Mouse (Mus musculus) intestine, embryonic 15.5 days (tissue): Measurements from ENCODE around the gene Hoxa11. TPM values are rescaled to one million over a fixed set of nuclear protein-coding genes. Genes with fewer than 3 reads are reported as not detected.

ENCODE experiments used
- ATAC-seq: fragments of 200-750 bp; cut with Nextera tagmentation; 2 replicates; pipeline ENCODE4 v1.8.0; 2017; ENCODE audit warnings: moderate TSS enrichment, moderate library complexity
- H3K27ac ChIP-seq: fragments of 300-500 bp; sonication (generic); 2 replicates; pipeline ENCODE4 v1.5.1; 2015; ENCODE audit warnings: mild to moderate bottlenecking, inconsistent platforms
- H3K27me3 ChIP-seq: fragments of 300-500 bp; sonication (generic); replicated peaks from 2 replicates; pipeline ENCODE4 v1.6.1; 2015; ENCODE audit warnings: inconsistent platforms
- H3K36me3 ChIP-seq: fragments of 300-500 bp; sonication (generic); 2 replicates; pipeline ENCODE4 v1.6.1; 2015; ENCODE audit warnings: inconsistent platforms
- H3K4me1 ChIP-seq: fragments of 300-500 bp; sonication (generic); replicated peaks from 2 replicates; pipeline ENCODE4 v1.6.1; 2015; ENCODE audit warnings: inconsistent platforms
- H3K4me2 ChIP-seq: fragments of 300-500 bp; sonication (generic); replicated peaks from 2 replicates; pipeline ENCODE4 v1.6.1; 2015; ENCODE audit warnings: mild to moderate bottlenecking, inconsistent platforms
- H3K4me3 ChIP-seq: fragments of 300-500 bp; sonication (generic); replicated peaks from 2 replicates; pipeline ENCODE4 v1.5.1; 2015; ENCODE audit warnings: inconsistent platforms
- H3K9ac ChIP-seq: fragments of 300-500 bp; sonication (generic); 2 replicates; pipeline ENCODE4 v1.6.1; 2015; ENCODE audit warnings: inconsistent platforms
- H3K9me3 ChIP-seq: fragments of 300-500 bp; sonication (generic); 2 replicates; pipeline ENCODE4 v1.6.1; 2016; ENCODE audit warnings: inconsistent platforms
- WGBS: fragments of 180-500 bp; shearing (Covaris S2); methylation state at CpG from one replicate; pipeline ENCODE4 v1.1.7; 2015; 5-methylcytosine and 5-hydroxymethylcytosine counted together
- polyA plus RNA-seq: library from polyadenylated mRNA; unstranded; fragments of >200 nt; fragmentation: Nextera tagmentation; extraction: Ambion mirVana; gene quantifications from 2 replicates; pipeline ENCODE4 v1.2.1, GENCODE M21; 2015

Gene Hoxa11
- polyA plus RNA-seq, 1 experiment from 2014 or later = 3.3 TPM

DNA sequence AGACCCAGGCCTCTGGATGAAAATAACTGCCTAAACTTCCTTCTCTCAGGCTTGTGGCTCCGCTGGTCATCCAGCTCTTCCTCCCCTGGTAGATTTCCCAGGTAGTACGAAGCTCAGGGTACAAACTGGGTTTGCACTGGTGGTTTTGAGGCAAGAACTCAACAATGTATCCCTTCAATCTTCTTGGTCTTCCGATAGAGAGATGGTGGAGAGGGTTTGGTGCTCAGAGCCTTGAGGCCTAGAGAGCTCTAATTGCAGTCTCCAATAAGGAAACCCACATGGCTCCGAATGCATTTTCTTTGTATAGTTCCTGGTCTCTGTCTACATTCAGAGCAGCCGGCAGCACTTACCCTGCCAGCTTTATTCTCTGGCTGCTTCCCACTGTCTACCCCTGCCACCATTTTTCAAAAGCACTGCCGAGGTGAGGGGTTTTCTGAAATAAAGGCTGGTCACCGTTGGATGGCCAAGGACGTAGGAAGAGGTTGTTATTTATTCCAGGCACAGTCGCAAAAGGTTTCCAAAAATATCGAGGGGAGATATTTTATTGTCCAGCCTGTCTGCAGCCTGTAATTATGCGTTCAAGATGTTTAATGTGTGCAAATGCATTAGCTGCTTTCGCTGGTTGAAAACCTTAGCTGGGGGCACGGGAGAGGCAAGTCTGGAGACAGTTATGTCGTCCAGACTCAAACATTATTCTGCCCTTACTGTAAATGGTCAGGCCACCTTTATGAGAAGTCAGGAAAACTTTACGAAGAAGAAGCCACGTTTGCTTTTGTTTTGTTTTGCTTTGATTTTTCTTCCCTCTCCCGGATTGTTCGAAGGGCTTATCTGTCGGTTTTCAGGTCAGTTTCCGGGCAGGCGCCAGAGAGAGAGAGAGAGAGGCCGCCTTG, 27.4 kb upstream of the Hoxa11 start:
- ATAC-seq = no peak
- 25% methylated on average over 22 of the region's 22 CpGs for WGBS
- H3K4me2 ChIP-seq = peak overlapping the region; percentile 28

DNA sequence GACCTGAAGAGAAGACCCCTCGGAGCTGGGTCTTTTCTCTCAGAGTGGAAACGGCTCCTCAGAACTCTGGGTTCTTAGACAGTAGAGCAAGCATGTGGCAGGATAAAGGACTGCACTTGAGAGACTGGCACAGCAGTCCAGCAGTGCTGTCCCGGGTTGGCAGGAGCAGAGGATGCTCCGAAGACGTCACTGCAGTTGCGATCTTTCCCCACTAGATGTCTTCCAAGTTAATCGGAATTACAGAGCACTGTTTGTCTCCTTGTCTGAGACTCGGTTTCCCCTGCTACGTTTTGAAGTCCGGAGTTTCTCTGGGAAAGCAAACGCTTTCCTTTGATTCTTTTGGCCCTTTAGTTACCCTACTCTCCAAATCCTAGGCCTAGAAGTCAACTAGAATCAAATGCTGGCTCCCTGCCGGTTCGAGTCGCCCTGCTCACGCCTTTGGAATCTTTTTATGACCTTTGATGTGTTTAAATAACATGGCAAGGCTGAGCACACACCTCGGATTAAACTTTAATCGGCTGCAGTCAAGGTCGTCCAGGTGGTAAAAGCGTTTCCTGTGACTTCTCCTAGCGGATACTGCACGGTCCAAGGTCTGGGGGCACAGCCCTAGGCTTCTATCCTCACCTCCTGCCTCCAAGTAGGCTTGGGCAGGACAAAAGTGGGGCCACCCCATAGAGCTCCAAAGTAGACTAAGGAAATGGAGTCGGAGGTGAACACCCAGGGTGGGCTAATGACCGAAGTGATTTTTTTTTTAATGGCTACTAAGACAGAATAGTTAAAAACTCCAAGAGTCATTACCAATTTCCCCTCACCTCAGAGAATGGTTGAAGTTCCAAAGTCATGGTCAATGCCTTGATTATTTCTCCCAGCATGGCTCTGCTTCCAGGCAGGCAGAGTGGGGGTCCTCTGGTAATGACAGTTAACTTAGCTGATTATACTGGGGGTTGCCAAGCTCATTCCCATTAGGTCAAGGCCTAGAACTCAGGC, 25.2 kb upstream of the Hoxa11 start:
- ATAC-seq = peak; percentile 79
- WGBS = 6% methylated on average over 23 of the region's 23 CpGs

More for the DNA sequence above, 27.4 kb upstream of the Hoxa11 start:
- Histone ChIP-seq H3K4me3 (no peak overlapping the region), H3K36me3 (no peaks in the 10 kb centered on the region), H3K9me3 (no peaks in the 10 kb centered on the region), H3K4me1 (0 out of 2 replicates have a peak, but pooled peaks cover 12% of the 10 kb centered on the region), H3K27me3 (peaks cover 94% of the 10 kb centered on the region), H3K27ac (no peak overlapping the region), H3K9ac (no peak overlapping the region)

DNA sequence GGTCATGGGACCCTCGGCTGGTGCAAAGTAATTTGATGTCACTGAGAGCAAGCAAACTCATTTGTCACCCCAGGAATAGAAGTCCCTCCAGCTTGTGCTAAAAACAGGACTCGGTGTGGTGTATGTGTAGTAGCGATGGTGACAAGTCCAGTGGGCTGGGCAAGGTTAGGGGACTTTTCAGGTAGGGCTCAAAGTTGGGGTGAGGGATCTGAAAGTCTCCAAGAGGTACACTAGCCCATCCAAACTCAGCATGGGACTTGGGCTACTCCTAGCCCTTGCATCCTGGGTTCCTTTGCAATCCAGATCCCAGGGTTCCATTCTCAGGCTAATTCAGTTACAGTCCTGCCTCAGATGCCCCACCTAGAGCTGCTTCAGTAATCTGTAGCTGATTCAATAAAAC, 23.1 kb upstream of the Hoxa11 start:
- peaks cover 92% of the 10 kb centered on the region for H3K27me3 ChIP-seq
- H3K4me2 ChIP-seq = no peak overlapping the region
- H3K36me3 ChIP-seq = no peaks in the 10 kb centered on the region
- H3K9ac ChIP-seq = no peak overlapping the region
- WGBS = 11% methylated on average over 3 of the region's 3 CpGs
- H3K9me3 ChIP-seq = no peaks in the 10 kb centered on the region
- no peak overlapping the region for H3K4me3 ChIP-seq
- ATAC-seq = no peak
- H3K4me1 ChIP-seq = 0 out of 2 replicates have a peak, but pooled peaks cover 7% of the 10 kb centered on the region
- H3K27ac ChIP-seq = no peak overlapping the region

More for the DNA sequence above, 25.2 kb upstream of the Hoxa11 start:
- Histone ChIP-seq H3K4me1 (0 out of 2 replicates have a peak, but pooled peaks cover 12% of the 10 kb centered on the region), H3K9ac (no peak overlapping the region), H3K27me3 (peaks cover 91% of the 10 kb centered on the region), H3K27ac (no peak overlapping the region), H3K4me2 (0 out of 2 replicates have a peak overlapping the region, but pooled peaks have one; percentile 12), H3K4me3 (no peak overlapping the region), H3K9me3 (no peaks in the 10 kb centered on the region), H3K36me3 (no peaks in the 10 kb centered on the region)

DNA sequence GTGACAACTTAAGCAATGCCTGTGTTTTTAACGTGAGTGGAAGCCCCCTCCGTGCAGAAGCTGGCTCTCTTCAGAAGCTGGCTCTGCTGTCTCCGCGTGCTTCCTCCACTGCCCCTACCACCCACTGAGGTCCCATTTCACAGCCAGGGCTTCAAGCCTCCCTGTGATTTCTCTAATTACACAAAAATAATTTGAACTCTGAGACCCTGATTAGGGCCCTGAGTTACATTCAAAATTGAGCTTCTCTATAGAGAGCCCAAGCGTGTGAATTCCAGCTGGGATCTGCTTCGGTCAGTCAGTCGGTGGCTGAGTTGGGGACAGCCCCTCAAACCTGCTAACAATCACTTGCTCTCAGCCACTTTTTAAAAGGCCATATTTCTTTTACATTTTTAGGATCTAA, 22.7 kb upstream of the Hoxa11 start:
- H3K9ac ChIP-seq = no peak overlapping the region
- H3K36me3 ChIP-seq = no peaks in the 10 kb centered on the region
- no peak overlapping the region for H3K27ac ChIP-seq
- H3K4me3 ChIP-seq = no peak overlapping the region
- no peak for ATAC-seq
- H3K9me3 ChIP-seq = no peaks in the 10 kb centered on the region
- peaks cover 92% of the 10 kb centered on the region for H3K27me3 ChIP-seq
- H3K4me2 ChIP-seq = no peak overlapping the region
- 15% methylated on average over 7 of the region's 7 CpGs for WGBS
- 0 out of 2 replicates have a peak, but pooled peaks cover 3% of the 10 kb centered on the region for H3K4me1 ChIP-seq

DNA sequence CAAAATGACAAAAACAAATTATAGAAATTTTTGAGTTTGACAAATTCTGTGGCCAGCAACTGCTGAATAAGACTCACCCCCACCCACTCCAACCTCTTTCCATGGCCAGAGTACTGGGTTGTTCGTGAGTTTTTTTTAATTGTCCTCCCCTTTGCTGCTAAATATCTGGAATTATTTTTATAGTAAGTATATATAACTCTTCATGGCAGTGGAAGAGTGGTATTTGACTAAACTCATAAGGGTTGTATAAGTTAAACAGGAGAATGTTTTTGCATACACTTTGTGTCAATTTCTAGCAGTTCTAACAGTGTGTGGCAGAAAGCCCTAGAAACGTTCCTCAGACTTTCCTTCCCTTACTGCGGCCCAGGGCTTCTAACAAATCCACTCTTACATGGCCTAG, 22.1 kb upstream of the Hoxa11 start:
- 18% methylated on average over 3 of the region's 3 CpGs for WGBS
- H3K27me3 ChIP-seq = peaks cover 91% of the 10 kb centered on the region

DNA sequence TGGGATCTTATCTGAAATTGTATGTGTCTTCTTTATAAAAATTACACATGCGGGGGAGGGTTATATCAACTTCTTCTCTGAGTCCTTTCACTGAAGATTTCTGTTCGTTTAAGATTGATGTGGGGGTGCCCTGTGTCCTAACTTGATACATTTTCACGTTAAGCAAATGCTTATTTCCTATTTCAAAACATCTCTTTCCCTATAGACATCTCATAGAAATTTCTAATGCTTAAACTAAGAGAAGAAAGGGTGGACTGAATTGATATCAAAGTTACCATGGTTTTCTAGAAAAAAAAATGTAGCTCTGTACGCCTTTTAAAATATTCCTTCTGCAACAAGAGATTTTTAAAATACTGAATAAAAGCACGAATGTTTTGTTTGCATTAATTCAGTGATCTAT, 21.6 kb upstream of the Hoxa11 start:
- peaks cover 91% of the 10 kb centered on the region for H3K27me3 ChIP-seq
- WGBS = 21% methylated on average over 5 of the region's 5 CpGs

More for the DNA sequence above, 22.1 kb upstream of the Hoxa11 start:
- Histone ChIP-seq H3K4me1 (no peaks in the 10 kb centered on the region), H3K4me3 (no peak overlapping the region), H3K4me2 (no peak overlapping the region), H3K9me3 (no peaks in the 10 kb centered on the region), H3K9ac (no peak overlapping the region), H3K27ac (no peak overlapping the region), H3K36me3 (no peaks in the 10 kb centered on the region)
- no peak for ATAC-seq

DNA sequence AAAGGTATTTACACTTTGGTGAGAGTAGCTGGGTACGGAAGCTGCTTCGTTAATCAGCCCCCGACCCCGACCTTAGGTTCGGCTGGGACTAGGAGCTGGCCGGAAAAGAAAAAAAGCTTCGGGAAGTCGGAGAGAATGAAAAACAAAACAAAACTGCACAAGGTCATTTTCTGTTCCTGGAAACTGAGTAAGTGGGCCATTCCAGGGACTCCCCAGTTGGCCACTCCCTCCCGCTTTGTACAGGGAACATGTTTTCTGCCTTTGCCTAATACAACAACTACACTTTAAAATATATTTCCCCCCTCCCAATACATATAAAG, 21.0 kb upstream of the Hoxa11 start:
- Histone ChIP-seq H3K27me3 (peaks cover 94% of the 10 kb centered on the region), H3K9me3 (no peaks in the 10 kb centered on the region), H3K4me2 (no peak overlapping the region), H3K36me3 (no peaks in the 10 kb centered on the region), H3K9ac (no peak overlapping the region), H3K4me1 (no peaks in the 10 kb centered on the region), H3K27ac (no peak overlapping the region), H3K4me3 (no peak overlapping the region)
- 2% methylated on average over 9 of the region's 9 CpGs for WGBS
- no peak for ATAC-seq

More for the DNA sequence above, 21.6 kb upstream of the Hoxa11 start:
- Histone ChIP-seq H3K27ac (no peak overlapping the region), H3K9me3 (no peaks in the 10 kb centered on the region), H3K9ac (no peak overlapping the region), H3K4me2 (no peak overlapping the region), H3K4me3 (no peak overlapping the region), H3K4me1 (no peaks in the 10 kb centered on the region), H3K36me3 (no peaks in the 10 kb centered on the region)
- no peak for ATAC-seq

DNA sequence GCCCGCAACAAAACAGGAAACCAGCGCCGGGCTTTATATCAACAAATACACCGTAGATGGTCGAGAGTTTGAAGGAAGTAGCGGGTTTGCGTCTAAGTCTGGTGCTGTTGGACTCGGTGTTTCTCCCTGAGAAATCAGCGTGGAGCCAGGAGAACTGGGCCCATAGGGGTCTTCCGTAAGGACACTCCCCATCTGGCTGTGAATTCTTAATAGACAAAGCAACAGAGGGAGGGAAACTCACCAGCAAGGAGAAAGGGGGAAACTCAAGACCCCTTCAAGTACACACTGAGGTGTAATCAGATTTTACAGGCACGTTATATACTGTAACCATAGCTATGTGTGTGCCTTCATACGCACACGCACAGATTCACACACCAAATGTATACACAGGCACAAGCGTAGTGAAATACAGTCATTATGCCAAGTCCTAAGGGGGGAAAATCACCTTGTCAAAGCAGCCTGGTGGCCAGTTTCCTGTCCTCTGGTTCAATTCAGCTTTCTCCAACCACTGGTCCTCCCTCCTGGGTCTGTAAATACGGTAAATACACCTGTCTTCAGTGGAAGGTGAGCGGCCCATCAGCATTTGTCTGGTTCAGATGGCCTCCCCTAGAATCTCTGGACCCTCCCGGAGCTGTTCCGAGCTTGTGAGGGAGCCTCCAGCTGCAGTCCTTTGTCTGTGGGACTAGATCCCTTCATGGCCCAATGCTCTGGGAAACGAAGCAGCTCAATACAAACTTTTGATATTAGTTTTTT, 20.5 kb upstream of the Hoxa11 start:
- Histone ChIP-seq H3K27ac (no peak overlapping the region), H3K4me2 (no peak overlapping the region), H3K27me3 (peaks cover 93% of the 10 kb centered on the region), H3K9me3 (no peaks in the 10 kb centered on the region), H3K9ac (no peak overlapping the region), H3K36me3 (no peaks in the 10 kb centered on the region), H3K4me3 (no peak overlapping the region), H3K4me1 (no peaks in the 10 kb centered on the region)
- 3% methylated on average over 19 of the region's 19 CpGs for WGBS
- ATAC-seq = no peak

DNA sequence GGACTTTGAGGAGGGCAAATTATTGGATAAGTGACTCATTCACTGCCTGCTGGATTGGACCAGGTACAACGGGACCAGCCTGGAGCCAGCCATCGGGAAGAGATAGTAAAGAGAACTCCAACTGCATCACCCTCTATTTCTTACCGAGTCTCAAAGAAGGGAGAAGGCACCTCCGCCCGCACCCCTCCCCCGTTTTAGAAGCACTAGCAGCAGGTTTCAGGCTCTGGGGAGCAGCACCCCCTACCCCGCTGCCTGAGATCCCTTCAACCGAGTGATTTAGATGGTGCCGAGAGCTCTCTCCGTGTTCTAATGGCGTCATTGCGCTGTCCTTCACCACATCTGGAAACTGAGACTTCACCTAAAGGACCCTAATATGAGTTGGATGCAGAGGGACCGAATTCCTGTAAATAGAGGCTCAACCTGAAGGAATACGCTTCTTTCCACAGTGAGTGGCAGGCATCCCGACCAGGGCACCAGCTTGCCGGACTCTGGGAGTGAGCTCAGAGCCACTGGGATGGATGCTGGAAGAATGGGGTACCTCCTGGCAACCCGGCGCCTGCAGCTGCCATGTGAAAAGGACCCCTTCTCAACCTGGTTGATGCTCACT, 19.8 kb upstream of the Hoxa11 start:
- no peak for ATAC-seq
- Histone ChIP-seq H3K9me3 (no peaks in the 10 kb centered on the region), H3K36me3 (no peaks in the 10 kb centered on the region), H3K27me3 (peaks cover 92% of the 10 kb centered on the region), H3K27ac (no peak overlapping the region), H3K4me3 (no peak overlapping the region), H3K9ac (no peak overlapping the region), H3K4me2 (no peak overlapping the region), H3K4me1 (peaks cover 6% of the 10 kb centered on the region)
- WGBS = 4% methylated on average over 18 of the region's 18 CpGs

DNA sequence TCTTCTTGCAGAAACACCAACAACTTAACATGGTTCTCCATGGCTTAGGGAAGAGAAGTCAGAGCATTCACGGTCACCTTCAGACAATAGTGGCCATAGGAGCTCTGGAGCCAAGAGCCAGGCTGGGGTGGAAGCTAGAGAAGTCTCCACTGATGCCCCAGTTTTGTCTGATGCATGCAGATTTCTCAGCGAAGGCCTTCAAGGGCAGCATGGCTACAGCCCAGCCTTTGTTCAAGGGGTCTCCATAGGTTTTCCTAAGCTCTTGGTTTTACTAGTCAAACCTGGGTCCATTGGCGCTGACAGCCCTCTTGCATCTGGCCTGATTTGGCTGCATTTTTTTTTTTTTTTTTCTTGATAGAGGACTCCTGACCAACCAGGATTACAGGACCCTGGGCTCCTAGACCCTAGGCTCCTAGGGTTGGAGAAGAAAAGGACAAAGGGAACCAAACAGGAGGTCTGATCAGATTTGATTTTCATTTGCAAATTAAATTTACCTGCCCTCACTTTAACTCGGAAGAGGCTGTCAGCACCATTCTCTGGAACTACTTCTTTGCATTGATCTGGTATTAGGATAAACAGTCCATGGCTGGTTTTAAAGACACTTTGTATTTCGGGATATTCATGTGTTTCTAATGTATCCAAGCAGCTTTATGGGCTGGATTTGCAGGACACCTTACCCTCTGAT, 18.6 kb upstream of the Hoxa11 start:
- Histone ChIP-seq H3K4me2 (no peak overlapping the region), H3K4me1 (peaks cover 13% of the 10 kb centered on the region), H3K4me3 (no peak overlapping the region), H3K9me3 (no peaks in the 10 kb centered on the region), H3K27me3 (peaks cover 92% of the 10 kb centered on the region), H3K27ac (no peak overlapping the region), H3K9ac (no peak overlapping the region), H3K36me3 (no peaks in the 10 kb centered on the region)
- 10% methylated on average over 5 of the region's 5 CpGs for WGBS
- no peak for ATAC-seq

DNA sequence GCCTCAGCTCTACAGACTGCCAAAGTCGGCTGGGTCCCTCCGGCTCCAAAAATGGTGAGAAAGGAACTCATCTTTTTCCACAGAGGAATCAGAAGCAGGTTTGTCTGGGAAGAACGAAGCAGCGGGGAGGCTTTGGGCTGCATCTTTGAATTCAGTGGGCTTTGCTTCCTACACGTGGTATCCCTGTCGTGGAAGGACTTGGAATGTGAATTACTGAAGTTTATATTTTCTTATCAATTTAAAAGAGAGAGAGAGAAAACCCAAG, 17.6 kb upstream of the Hoxa11 start:
- Histone ChIP-seq H3K36me3 (no peaks in the 10 kb centered on the region), H3K4me2 (no peak overlapping the region), H3K27ac (no peak overlapping the region), H3K4me1 (peaks cover 13% of the 10 kb centered on the region), H3K27me3 (peaks cover 90% of the 10 kb centered on the region), H3K4me3 (no peak overlapping the region), H3K9me3 (no peaks in the 10 kb centered on the region), H3K9ac (no peak overlapping the region)
- ATAC-seq = no peak
- WGBS = 2% methylated on average over 6 of the region's 6 CpGs
